Mouse (Mus musculus) limb, embryonic 14.5 days (tissue): Measurements from ENCODE around the gene Gm11639. TPM values are rescaled to one million over a fixed set of nuclear protein-coding genes. Genes with fewer than 3 reads are reported as not detected.
"Not testable (repeated sequence)": the region's sequence is repeated elsewhere in the genome, so short reads cannot be mapped to it uniquely, and the experiment has no call there.

Experiments used
- ATAC-seq: fragments of 200-750 bp; cut with Nextera tagmentation; 2 replicates; pipeline ENCODE4 v1.8.0; 2017; ENCODE audit warnings: low read depth, moderate number of reproducible peaks, moderate TSS enrichment; ENCODE audit not compliant: low FRiP score
- DNase-seq: peaks from one replicate; pipeline ENCODE4 v3.0.0-alpha.2; 2015; ENCODE audit warnings: low spot score
- H3K27ac ChIP-seq: fragments of 300-500 bp; sonication (generic); replicated peaks from 2 replicates; pipeline ENCODE4 v1.5.1; 2014; ENCODE audit warnings: low read depth, mild to moderate bottlenecking, low read length, moderate library complexity, mixed read lengths
- H3K27me3 ChIP-seq: fragments of 300-500 bp; sonication (generic); 2 replicates; pipeline ENCODE4 v1.6.1; 2014; ENCODE audit warnings: low read length, mixed read lengths; ENCODE audit not compliant: control insufficient read depth, insufficient read depth
- H3K36me3 ChIP-seq: fragments of 300-500 bp; sonication (generic); 2 replicates; pipeline ENCODE4 v1.6.1; 2014; ENCODE audit warnings: mild to moderate bottlenecking, low read length, moderate library complexity, mixed read lengths; ENCODE audit not compliant: control insufficient read depth, insufficient read depth
- H3K4me1 ChIP-seq: fragments of 300-500 bp; sonication (generic); 2 replicates; pipeline ENCODE4 v1.6.1; 2014; ENCODE audit warnings: antibody characterized with exemption, low read length, mixed read lengths; ENCODE audit not compliant: control insufficient read depth, insufficient read depth
- H3K4me2 ChIP-seq: fragments of 300-500 bp; sonication (generic); replicated peaks from 2 replicates; pipeline ENCODE4 v1.6.1; 2014; ENCODE audit warnings: low read depth, mild to moderate bottlenecking, low read length, moderate library complexity; ENCODE audit not compliant: severe bottlenecking
- H3K4me3 ChIP-seq: fragments of 300-500 bp; sonication (generic); replicated peaks from 2 replicates; pipeline ENCODE4 v1.5.1; 2014; ENCODE audit warnings: low read length
- H3K9ac ChIP-seq: fragments of 300-500 bp; sonication (generic); 2 replicates; pipeline ENCODE4 v1.6.1; 2014; ENCODE audit warnings: mild to moderate bottlenecking, low read depth, low read length, moderate library complexity; ENCODE audit not compliant: severe bottlenecking
- H3K9me3 ChIP-seq: fragments of 300-500 bp; sonication (generic); 2 replicates; pipeline ENCODE4 v1.6.1; 2016; ENCODE audit warnings: low read length; ENCODE audit not compliant: control insufficient read depth
- POLR2A ChIP-seq: fragments of 200-500 bp; IDR thresholded peaks from 2 replicates; pipeline ENCODE4 v1.8.0; 2012; ENCODE audit warnings: inconsistent platforms, mild to moderate bottlenecking, moderate library complexity, borderline replicate concordance; ENCODE audit not compliant: insufficient read depth, insufficient read length; ENCODE audit errors: extremely low read depth
- WGBS: fragments of 180-500 bp; shearing (Covaris S2); extraction: QIAGEN DNeasy Blood & Tissue Kit; methylation state at CpG from one replicate; pipeline ENCODE4 v1.1.7; 2014; 5-methylcytosine and 5-hydroxymethylcytosine counted together
- polyA plus RNA-seq, 2 experiments: library from polyadenylated mRNA; depleted of rRNA in 1 of 2; stranded (reverse) in 1 of 2; unstranded in 1 of 2; fragments of >200 nt; fragmentation: Nextera tagmentation in 1 of 2; extraction: Ambion mirVana in 1 of 2; gene quantifications; 2 replicates each; pipeline versions ENCODE4 v1.2.1 to v1.2.3; 2012 to 2014

Gene Gm11639
- polyA plus RNA-seq, 2 experiments = under 0.01 to 0.01 TPM

- Histone ChIP-seq H3K27ac (no peak overlapping the region), H3K36me3 (no peaks in the 10 kb centered on the region), H3K9ac (no peak overlapping the region), H3K27me3 (no peaks in the 10 kb centered on the region), H3K4me1 (peaks cover 7% of the 10 kb centered on the region), H3K9me3 (no peaks in the 10 kb centered on the region), H3K4me3 (no peak overlapping the region), H3K4me2 (no peak overlapping the region)
- peak; percentile 75 for DNase-seq
- TF ChIP-seq POLR2A = no peak
- 3% methylated on average over 9 of the region's 9 CpGs for WGBS
- ATAC-seq = 0 out of 2 replicates have a peak, but pooled peaks have one; percentile 34
Measured at GRCm38 (mm10) chr11:105123986-105124385, 438.5 kb downstream of the Gm11639 start.

- H3K9ac ChIP-seq = peak within 1 kb of the TSS; percentile 74
- no peaks in the 10 kb centered on the region for H3K27me3 ChIP-seq
- H3K4me1 ChIP-seq = peaks cover 7% of the 10 kb centered on the region
- H3K36me3 ChIP-seq = peaks cover 14% of the 10 kb centered on the region
- DNase-seq = peak; percentile 85
- WGBS = 1% methylated on average over 29 of the region's 38 CpGs
- no peak within 1 kb of the TSS for H3K27ac ChIP-seq
- ATAC-seq = peak; percentile 91
- no peaks in the 10 kb centered on the region for H3K9me3 ChIP-seq
- peak within 1 kb of the TSS; percentile 97 for H3K4me3 ChIP-seq
- H3K4me2 ChIP-seq = peak within 1 kb of the TSS; percentile 90
- 0 out of 2 replicates have a peak, but pooled peaks have one; percentile 26 for TF ChIP-seq POLR2A
Measured at GRCm38 (mm10) chr11:105125735-105126519, 440.4 kb downstream of the Gm11639 start, which contains the start of gene Mettl2. Mettl2 (plus strand) TSS chr11:105126425.

- H3K36me3 ChIP-seq = peaks cover 20% of the 10 kb centered on the region
- H3K9me3 ChIP-seq = no peaks in the 10 kb centered on the region
- H3K27ac ChIP-seq = no peak overlapping the region
- H3K4me3 ChIP-seq = peak overlapping the region; percentile 97
- ATAC-seq (0 out of 2 replicates have a peak, but pooled peaks have one; percentile 14), DNase-seq (no peak)
- peak overlapping the region; percentile 74 for H3K9ac ChIP-seq
- H3K27me3 ChIP-seq = no peaks in the 10 kb centered on the region
- H3K4me2 ChIP-seq = peak overlapping the region; percentile 90
- WGBS = under 1% methylated on average over 47 of the region's 49 CpGs
- H3K4me1 ChIP-seq = peaks cover 7% of the 10 kb centered on the region
- TF ChIP-seq POLR2A = no peak
Measured at GRCm38 (mm10) chr11:105126520-105127029, 441.1 kb downstream of the Gm11639 start.

- H3K27ac ChIP-seq = no peak overlapping the region
- H3K4me2 ChIP-seq = no peak overlapping the region
- H3K36me3 ChIP-seq = peaks cover 89% of the 10 kb centered on the region
- ATAC-seq (no peak), DNase-seq (no peak)
- H3K27me3 ChIP-seq = no peaks in the 10 kb centered on the region
- 92% methylated on average over 7 of the region's 7 CpGs for WGBS
- no peak overlapping the region for H3K9ac ChIP-seq
- no peaks in the 10 kb centered on the region for H3K9me3 ChIP-seq
- H3K4me3 ChIP-seq = no peak overlapping the region
- TF ChIP-seq POLR2A = no peak
- H3K4me1 ChIP-seq = no peaks in the 10 kb centered on the region
Measured at GRCm38 (mm10) chr11:105135692-105136091, 450.2 kb downstream of the Gm11639 start.

GRCm38 (mm10) chr11:105137255-105137654 lies 451.7 kb downstream of the Gm11639 start:
- not testable (repeated sequence) for H3K27ac ChIP-seq, H3K4me1 ChIP-seq, H3K27me3 ChIP-seq, ATAC-seq, H3K9me3 ChIP-seq, H3K9ac ChIP-seq, H3K4me3 ChIP-seq, DNase-seq, H3K4me2 ChIP-seq
- peaks cover 84% of the 10 kb centered on the region for H3K36me3 ChIP-seq
- 91% methylated on average over 2 of the region's 2 CpGs for whole genome bisulfite sequencing

- H3K9me3 ChIP-seq, H3K27ac ChIP-seq, H3K4me2 ChIP-seq, H3K4me3 ChIP-seq, H3K4me1 ChIP-seq, ATAC-seq, H3K27me3 ChIP-seq, DNase-seq, H3K9ac ChIP-seq: not testable (repeated sequence)
- 96% methylated on average over 7 of the region's 8 CpGs for WGBS
- H3K36me3 ChIP-seq = peaks cover 51% of the 10 kb centered on the region
Measured at GRCm38 (mm10) chr11:105140512-105140911, 455.0 kb downstream of the Gm11639 start.
